Mouse (Mus musculus): Measurements from ENCODE around the gene Map4k3. TPM values are rescaled to one million over a fixed set of nuclear protein-coding genes. Genes with fewer than 3 reads are reported as not detected.

Map4k3 gene
- polyA plus RNA-seq, 1 experiment from 2014 or later: 38.2 TPM

- ATAC-seq (ENCODE audit: low FRiP score) (no peak), DNase-seq (ENCODE audit: low spot score) (no peak)
- no peaks in the 10 kb centered on the region for H3K27me3 ChIP-seq (ENCODE audit: control insufficient read depth, insufficient read depth, low read length)
- H3K36me3 ChIP-seq (replicated peaks; ENCODE audit: control insufficient read depth, insufficient read depth): no peaks in the 10 kb centered on the region
- H3K4me1 ChIP-seq (replicated peaks; ENCODE audit: control insufficient read depth, insufficient read depth, low read length): no peaks in the 10 kb centered on the region
- H3K27ac ChIP-seq: no peak overlapping the region
- WGBS: 74% methylated on average over 11 of the region's 11 CpGs
- no peaks in the 10 kb centered on the region for H3K9me3 ChIP-seq (ENCODE audit: control insufficient read depth, low read length)
- no peak overlapping the region for H3K4me2 ChIP-seq (replicated peaks)
- H3K4me3 ChIP-seq (replicated peaks; ENCODE audit: low read length): no peak overlapping the region
- H3K9ac ChIP-seq: no peak overlapping the region
Measured at GRCm38 (mm10) chr17:80676859-80677535, 51.3 kb downstream of the Map4k3 start.

- ATAC-seq (ENCODE audit: low FRiP score) (no peak), DNase-seq (ENCODE audit: low spot score) (no peak)
- Histone ChIP-seq H3K4me3 (replicated peaks; ENCODE audit: low read length) (no peak overlapping the region), H3K27ac (no peak overlapping the region), H3K4me1 (replicated peaks; ENCODE audit: control insufficient read depth, insufficient read depth, low read length) (no peaks in the 10 kb centered on the region), H3K36me3 (replicated peaks; ENCODE audit: control insufficient read depth, insufficient read depth) (no peaks in the 10 kb centered on the region), H3K9me3 (ENCODE audit: control insufficient read depth, low read length) (no peaks in the 10 kb centered on the region), H3K27me3 (ENCODE audit: control insufficient read depth, insufficient read depth, low read length) (no peaks in the 10 kb centered on the region), H3K4me2 (replicated peaks) (no peak overlapping the region), H3K9ac (no peak overlapping the region)
- WGBS: 53% methylated on average over 2 of the region's 2 CpGs
Measured at GRCm38 (mm10) chr17:80676211-80676610, 52.1 kb downstream of the Map4k3 start.

- H3K27ac ChIP-seq: no peak overlapping the region
- no peak for ATAC-seq (ENCODE audit: low FRiP score)
- no peak overlapping the region for H3K4me3 ChIP-seq (replicated peaks; ENCODE audit: low read length)
- no peak for DNase-seq (ENCODE audit: low spot score)
- H3K9ac ChIP-seq: no peak overlapping the region
- no peaks in the 10 kb centered on the region for H3K4me1 ChIP-seq (replicated peaks; ENCODE audit: control insufficient read depth, insufficient read depth, low read length)
- no peaks in the 10 kb centered on the region for H3K27me3 ChIP-seq (ENCODE audit: control insufficient read depth, insufficient read depth, low read length)
- no peaks in the 10 kb centered on the region for H3K36me3 ChIP-seq (replicated peaks; ENCODE audit: control insufficient read depth, insufficient read depth)
- WGBS: 82% methylated on average over 1 of the region's 1 CpGs
- H3K9me3 ChIP-seq (ENCODE audit: control insufficient read depth, low read length): no peaks in the 10 kb centered on the region
- H3K4me2 ChIP-seq (replicated peaks): no peak overlapping the region
Measured at GRCm38 (mm10) chr17:80670395-80670794, 57.9 kb downstream of the Map4k3 start.

- H3K4me2 ChIP-seq (replicated peaks): no peak overlapping the region
- 67% methylated on average over 4 of the region's 4 CpGs for WGBS
Measured at GRCm38 (mm10) chr17:80663623-80664022, 64.7 kb downstream of the Map4k3 start.

GRCm38 (mm10) chr17:80662836-80663620 is 65.3 kb downstream of the Map4k3 start:
- Histone ChIP-seq H3K27me3 (ENCODE audit: control insufficient read depth, insufficient read depth, low read length) (no peaks in the 10 kb centered on the region), H3K27ac (no peak overlapping the region), H3K4me1 (replicated peaks; ENCODE audit: control insufficient read depth, insufficient read depth, low read length) (0 out of 2 replicates have a peak, but pooled peaks cover 6% of the 10 kb centered on the region), H3K36me3 (replicated peaks; ENCODE audit: control insufficient read depth, insufficient read depth) (no peaks in the 10 kb centered on the region), H3K4me3 (replicated peaks; ENCODE audit: low read length) (no peak overlapping the region), H3K9ac (no peak overlapping the region), H3K9me3 (ENCODE audit: control insufficient read depth, low read length) (no peaks in the 10 kb centered on the region), H3K4me2 (replicated peaks) (no peak overlapping the region)
- ATAC-seq (ENCODE audit: low FRiP score) (no peak), DNase-seq (ENCODE audit: low spot score) (no peak)
- 89% methylated on average over 7 of the region's 7 CpGs for WGBS

More at GRCm38 (mm10) chr17:80663623-80664022, 64.7 kb downstream of the Map4k3 start:
- Histone ChIP-seq H3K9me3 (ENCODE audit: control insufficient read depth, low read length) (no peaks in the 10 kb centered on the region), H3K27ac (no peak overlapping the region), H3K4me3 (replicated peaks; ENCODE audit: low read length) (no peak overlapping the region), H3K9ac (no peak overlapping the region), H3K36me3 (replicated peaks; ENCODE audit: control insufficient read depth, insufficient read depth) (no peaks in the 10 kb centered on the region), H3K4me1 (replicated peaks; ENCODE audit: control insufficient read depth, insufficient read depth, low read length) (0 out of 2 replicates have a peak, but pooled peaks cover 6% of the 10 kb centered on the region), H3K27me3 (ENCODE audit: control insufficient read depth, insufficient read depth, low read length) (no peaks in the 10 kb centered on the region)
- DNase-seq (ENCODE audit: low spot score): no peak
- no peak for ATAC-seq (ENCODE audit: low FRiP score)

- Histone ChIP-seq H3K4me2 (replicated peaks) (no peak overlapping the region), H3K9me3 (ENCODE audit: control insufficient read depth, low read length) (no peaks in the 10 kb centered on the region), H3K36me3 (replicated peaks; ENCODE audit: control insufficient read depth, insufficient read depth) (no peaks in the 10 kb centered on the region), H3K27me3 (ENCODE audit: control insufficient read depth, insufficient read depth, low read length) (no peaks in the 10 kb centered on the region), H3K4me3 (replicated peaks; ENCODE audit: low read length) (no peak overlapping the region), H3K27ac (no peak overlapping the region), H3K9ac (no peak overlapping the region), H3K4me1 (replicated peaks; ENCODE audit: control insufficient read depth, insufficient read depth, low read length) (0 out of 2 replicates have a peak, but pooled peaks cover 6% of the 10 kb centered on the region)
- WGBS: 70% methylated on average over 3 of the region's 3 CpGs
- ATAC-seq (ENCODE audit: low FRiP score) (no peak), DNase-seq (ENCODE audit: low spot score) (no peak)
Measured at GRCm38 (mm10) chr17:80661896-80662295, 66.4 kb downstream of the Map4k3 start.

- Histone ChIP-seq H3K4me2 (replicated peaks) (no peak overlapping the region), H3K27me3 (ENCODE audit: control insufficient read depth, insufficient read depth, low read length) (no peaks in the 10 kb centered on the region), H3K27ac (peak overlapping the region; percentile 39; the same call in 1 of the 2 replicates), H3K9me3 (ENCODE audit: control insufficient read depth, low read length) (no peaks in the 10 kb centered on the region), H3K9ac (no peak overlapping the region), H3K4me1 (replicated peaks; ENCODE audit: control insufficient read depth, insufficient read depth, low read length) (0 out of 2 replicates have a peak, but pooled peaks cover 6% of the 10 kb centered on the region), H3K4me3 (replicated peaks; ENCODE audit: low read length) (no peak overlapping the region), H3K36me3 (replicated peaks; ENCODE audit: control insufficient read depth, insufficient read depth) (no peaks in the 10 kb centered on the region)
- ATAC-seq (ENCODE audit: low FRiP score) (no peak), DNase-seq (ENCODE audit: low spot score) (no peak)
- WGBS: 53% methylated on average over 15 of the region's 15 CpGs
Measured at GRCm38 (mm10) chr17:80660707-80661380, 67.4 kb downstream of the Map4k3 start.

- H3K4me2 ChIP-seq (replicated peaks): no peak overlapping the region
- H3K27ac ChIP-seq: 0 out of 2 replicates have a peak overlapping the region, but pooled peaks have one; percentile 38
- no peak for ATAC-seq (ENCODE audit: low FRiP score)
- H3K27me3 ChIP-seq (ENCODE audit: control insufficient read depth, insufficient read depth, low read length): no peaks in the 10 kb centered on the region
- no peak overlapping the region for H3K9ac ChIP-seq
- no peak overlapping the region for H3K4me3 ChIP-seq (replicated peaks; ENCODE audit: low read length)
- no peaks in the 10 kb centered on the region for H3K9me3 ChIP-seq (ENCODE audit: control insufficient read depth, low read length)
- 0 out of 2 replicates have a peak, but pooled peaks cover 6% of the 10 kb centered on the region for H3K4me1 ChIP-seq (replicated peaks; ENCODE audit: control insufficient read depth, insufficient read depth, low read length)
- peaks cover 4% of the 10 kb centered on the region; the same call in 1 of the 2 replicates for H3K36me3 ChIP-seq (replicated peaks; ENCODE audit: control insufficient read depth, insufficient read depth)
- 37% methylated on average over 2 of the region's 2 CpGs for WGBS
- DNase-seq (ENCODE audit: low spot score): no peak
Measured at GRCm38 (mm10) chr17:80660234-80660633, 68.1 kb downstream of the Map4k3 start.

GRCm38 (mm10) chr17:80659821-80660220 is 68.5 kb downstream of the Map4k3 start:
- Histone ChIP-seq H3K27ac (0 out of 2 replicates have a peak overlapping the region, but pooled peaks have one; percentile 38), H3K27me3 (ENCODE audit: control insufficient read depth, insufficient read depth, low read length) (no peaks in the 10 kb centered on the region), H3K4me2 (replicated peaks) (no peak overlapping the region), H3K36me3 (replicated peaks; ENCODE audit: control insufficient read depth, insufficient read depth) (peaks cover 8% of the 10 kb centered on the region), H3K4me1 (replicated peaks; ENCODE audit: control insufficient read depth, insufficient read depth, low read length) (0 out of 2 replicates have a peak, but pooled peaks cover 6% of the 10 kb centered on the region), H3K9ac (no peak overlapping the region), H3K4me3 (replicated peaks; ENCODE audit: low read length) (no peak overlapping the region), H3K9me3 (ENCODE audit: control insufficient read depth, low read length) (no peaks in the 10 kb centered on the region)
- 70% methylated on average over 5 of the region's 5 CpGs for WGBS
- ATAC-seq (ENCODE audit: low FRiP score): no peak
- no peak for DNase-seq (ENCODE audit: low spot score)

Measured in hindbrain, embryonic 14.5 days (tissue).